Mouse (Mus musculus) frontal cortex, adult (tissue): ENCODE measurements around the gene Abcc6.

Experiments used
- ATAC-seq: cut with Nextera tagmentation; 2 replicates; pipeline ENCODE4 v1.9.2; 2017; ENCODE audit warnings: mild to moderate bottlenecking, moderate library complexity, mixed read lengths; ENCODE audit not compliant: low TSS enrichment

Gene Abcc6

GRCm38 (mm10) chr7:46030145-46030488 is at the start of gene Abcc6:
Abcc6 (minus strand) TSS chr7:46030302.
- ATAC-seq = no peak

GRCm38 (mm10) chr7:46077675-46078074 is 47.6 kb upstream of the Abcc6 start:
- no peak for ATAC-seq

GRCm38 (mm10) chr7:46076844-46077243 is 46.7 kb upstream of the Abcc6 start:
- ATAC-seq = no peak

DNA sequence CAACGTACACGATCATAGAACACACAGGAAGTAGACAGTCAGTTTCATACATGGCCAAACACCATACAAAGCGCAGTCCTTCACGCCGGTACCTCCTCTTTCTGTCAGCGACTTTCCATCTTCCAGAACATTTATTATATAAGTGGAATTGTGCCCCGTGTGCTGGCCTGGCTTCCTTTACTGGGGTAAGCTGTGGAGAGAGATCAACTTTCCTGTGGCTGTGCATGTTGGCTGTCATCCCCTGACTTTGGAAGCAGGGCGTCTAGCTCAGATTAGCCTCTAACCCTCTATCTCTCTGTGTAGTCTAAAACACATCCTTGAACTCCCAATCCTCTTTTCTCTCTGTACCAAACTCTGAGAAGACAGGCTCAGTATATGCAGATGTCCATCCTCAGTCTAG is 38.7 kb upstream of the Abcc6 start:
- no peak for ATAC-seq

- no peak for ATAC-seq
Measured at GRCm38 (mm10) chr7:46063296-46063695, 33.2 kb upstream of the Abcc6 start.

- no peak for ATAC-seq
Measured at GRCm38 (mm10) chr7:46061614-46062013, 31.5 kb upstream of the Abcc6 start.

DNA sequence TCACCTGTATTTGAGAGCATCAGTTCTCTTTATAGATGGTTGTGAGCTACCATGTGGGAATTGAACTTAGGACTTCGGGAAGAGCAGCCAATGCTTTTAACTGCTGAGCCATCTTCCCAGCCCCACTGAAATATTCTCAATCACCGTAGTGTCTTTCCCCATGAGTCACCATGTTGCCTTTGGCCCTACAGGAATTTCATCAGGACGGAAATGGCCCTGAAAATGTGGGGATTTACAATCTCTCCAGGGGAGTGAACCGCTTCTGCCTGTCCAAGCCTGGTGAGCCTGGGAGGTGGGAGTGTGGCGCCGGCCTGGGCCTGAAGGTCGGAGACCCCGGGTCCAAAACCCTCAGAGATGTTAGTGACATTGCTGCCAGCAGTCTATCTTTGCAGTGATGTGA is 30.6 kb upstream of the Abcc6 start:
- no peak for ATAC-seq

- no peak for ATAC-seq
Measured at GRCm38 (mm10) chr7:46058882-46059281, 28.8 kb upstream of the Abcc6 start.

DNA sequence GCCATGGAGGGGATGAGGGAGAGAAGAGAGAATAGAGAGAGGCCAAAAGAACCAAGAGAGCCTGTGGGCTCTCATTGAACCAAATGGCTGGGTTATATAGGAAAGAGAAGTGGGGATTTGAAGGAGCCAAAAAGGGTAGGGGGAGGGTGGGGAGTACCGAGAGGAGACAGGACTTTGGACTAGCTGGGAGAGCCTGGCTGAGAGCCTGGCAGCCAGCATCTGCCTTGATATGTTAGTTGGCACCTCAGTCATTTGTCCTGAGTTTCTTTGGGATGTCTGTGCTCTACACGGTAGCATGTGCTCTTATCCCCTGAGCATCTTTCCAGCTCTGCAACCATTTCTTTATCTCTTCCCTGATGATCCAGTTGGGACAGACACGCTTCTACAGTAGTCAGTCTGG is 23.5 kb upstream of the Abcc6 start:
- ATAC-seq = no peak

DNA sequence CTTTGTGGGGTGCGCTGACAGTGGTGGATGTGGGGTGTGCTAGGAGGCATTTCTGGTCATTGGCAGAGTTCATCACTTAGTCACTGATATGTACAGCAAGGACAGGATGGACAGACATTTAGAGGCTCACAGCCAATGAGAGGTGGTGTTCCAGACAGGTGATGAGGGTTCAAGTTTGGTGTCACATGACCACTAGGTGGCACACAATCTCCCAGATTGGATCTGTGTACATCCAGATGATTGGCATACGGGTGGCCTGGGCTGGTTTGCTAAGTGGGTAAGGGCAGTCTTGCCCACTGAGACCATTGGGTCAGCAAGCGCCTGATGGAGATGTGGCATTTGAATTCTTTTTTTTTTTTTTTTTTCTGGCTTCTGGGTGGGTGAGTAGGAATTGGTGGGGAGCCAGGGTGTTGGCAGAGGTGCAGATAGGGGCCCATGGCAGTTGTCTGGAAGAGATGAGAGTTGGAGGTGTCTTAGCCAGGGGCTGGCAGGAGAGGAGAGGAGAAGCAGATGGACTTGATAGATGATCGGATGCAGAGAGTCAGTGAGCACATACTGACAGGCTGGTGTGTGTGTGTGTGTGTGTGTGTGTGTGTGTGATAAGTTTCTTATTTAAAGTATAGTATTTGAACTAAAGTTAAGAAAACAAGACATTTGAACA is 22.2 kb upstream of the Abcc6 start:
- ATAC-seq = no peak; the same call in 1 of the 2 replicates

DNA sequence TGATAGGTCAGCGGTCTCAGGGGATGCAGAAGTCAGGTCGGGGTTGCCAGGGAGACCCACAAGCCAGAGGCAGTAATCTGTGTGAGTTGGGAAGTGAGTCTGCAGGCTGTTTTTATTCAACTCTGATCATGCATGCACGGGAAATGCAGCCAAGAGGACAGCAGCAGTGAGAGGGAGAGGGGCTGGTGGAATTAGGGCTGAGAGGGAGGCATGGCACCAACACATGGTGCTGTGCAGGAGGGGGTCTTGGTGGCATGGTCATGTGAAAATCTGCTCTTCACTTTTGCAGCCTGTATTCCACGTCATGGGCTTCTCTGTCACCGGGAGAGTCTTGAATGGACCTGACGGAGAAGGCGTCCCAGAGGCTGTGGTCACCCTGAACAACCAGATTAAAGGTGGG is 19.9 kb upstream of the Abcc6 start:
- ATAC-seq = no peak

DNA sequence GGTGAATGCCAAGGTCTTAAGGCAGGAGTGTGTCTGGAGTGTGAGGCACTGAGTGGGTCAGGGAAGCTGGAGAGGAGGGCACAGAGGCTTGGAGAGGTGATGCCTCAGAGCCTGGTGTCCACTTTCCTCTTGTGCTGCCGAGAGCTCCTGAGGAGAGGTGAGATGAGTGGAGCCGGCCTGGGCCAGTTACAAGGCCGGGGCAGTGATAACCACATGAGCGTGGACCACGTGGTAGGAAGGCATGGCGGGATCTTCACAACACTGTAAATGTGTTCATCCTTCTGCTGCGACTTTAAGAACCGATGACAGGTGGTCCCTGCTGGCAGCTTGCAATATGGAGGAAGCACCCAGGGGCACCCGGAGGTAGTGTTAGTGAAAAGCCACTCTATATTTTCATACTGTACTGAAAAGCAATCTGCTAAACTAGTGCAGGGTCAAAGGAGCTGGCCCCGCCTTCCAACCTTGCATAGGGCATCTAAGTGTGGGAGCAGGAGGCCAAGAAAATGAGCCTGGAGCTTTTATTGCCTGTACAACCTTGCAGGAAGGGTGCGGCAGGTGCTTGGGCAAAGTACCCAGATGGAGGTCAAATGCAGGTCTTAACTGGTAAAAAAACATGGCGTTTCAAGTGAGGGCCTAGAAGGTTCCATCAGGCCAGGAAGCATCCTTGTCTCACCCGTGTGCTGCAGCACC is 17.9 kb upstream of the Abcc6 start:
- ATAC-seq = no peak

GRCm38 (mm10) chr7:46045882-46046281 is 15.8 kb upstream of the Abcc6 start:
- no peak for ATAC-seq

DNA sequence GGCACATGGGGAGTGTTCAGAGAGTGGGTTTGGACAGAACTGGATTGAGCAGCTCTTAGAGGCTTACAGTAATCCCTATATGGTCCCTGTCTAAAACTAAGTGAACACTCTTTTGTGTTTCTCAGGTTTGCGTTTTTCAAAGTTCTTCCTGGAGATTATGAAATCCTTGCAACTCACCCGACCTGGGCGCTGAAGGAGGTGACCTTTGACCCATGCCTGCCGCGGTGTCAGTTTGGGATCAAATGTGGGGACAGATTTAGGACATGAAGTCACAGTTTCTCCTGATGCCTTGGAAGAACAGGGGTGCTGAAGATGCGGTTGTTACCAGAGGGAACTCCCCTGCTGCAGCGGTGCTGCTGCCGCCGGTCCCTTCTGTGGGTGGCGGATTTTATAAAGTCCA is 14.0 kb upstream of the Abcc6 start:
- ATAC-seq = no peak

GRCm38 (mm10) chr7:46039873-46040272 is 9.8 kb upstream of the Abcc6 start:
- ATAC-seq = no peak

GRCm38 (mm10) chr7:46037433-46037832 is 7.3 kb upstream of the Abcc6 start:
- no peak for ATAC-seq

DNA sequence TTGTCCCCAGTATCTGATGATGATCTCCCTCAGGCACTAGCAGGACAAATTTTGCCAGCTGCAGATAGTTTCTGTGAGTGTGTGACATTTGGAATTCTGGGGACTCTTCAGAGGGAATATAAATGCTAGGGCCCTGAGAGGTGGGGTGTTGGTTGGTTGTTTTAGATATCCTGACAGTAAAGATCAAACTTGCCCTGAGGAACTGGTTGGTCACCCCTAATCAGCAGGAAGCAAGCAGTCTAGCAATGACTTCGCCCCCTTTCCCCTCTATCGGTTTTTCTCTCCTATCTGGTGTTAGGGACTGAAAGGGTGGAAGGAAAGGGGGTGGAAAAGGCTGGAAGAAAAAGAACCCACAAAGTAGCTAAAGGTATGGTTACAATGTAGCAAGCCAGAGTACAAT is 5.4 kb upstream of the Abcc6 start:
- ATAC-seq = no peak

- no peak for ATAC-seq
Measured at GRCm38 (mm10) chr7:46034991-46035390, 4.9 kb upstream of the Abcc6 start.

DNA sequence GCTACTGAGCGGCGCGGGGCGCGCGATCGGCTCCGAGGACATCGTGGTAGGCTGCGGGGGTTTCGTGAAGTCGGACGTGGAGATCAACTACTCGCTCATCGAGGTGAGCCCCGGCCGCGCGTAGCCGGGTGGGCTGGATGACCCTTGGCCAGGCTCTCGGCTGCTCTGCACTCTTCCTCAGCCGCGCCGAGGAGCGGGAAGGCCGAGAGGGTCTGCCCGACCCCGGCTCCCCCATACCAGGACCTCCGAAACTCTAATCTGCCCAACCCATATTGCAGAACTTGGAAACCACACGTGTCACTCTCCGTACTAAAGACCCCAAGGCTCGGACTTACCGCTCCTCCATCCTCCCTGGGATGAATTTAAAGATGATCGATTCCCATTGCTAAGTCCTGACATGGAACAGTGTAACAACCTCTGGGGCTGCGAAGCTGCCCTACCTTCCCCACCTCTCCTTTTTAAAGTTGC is 3.8 kb upstream of the Abcc6 start:
- no peak for ATAC-seq

GRCm38 (mm10) chr7:46033109-46033869 is 3.2 kb upstream of the Abcc6 start, which contains the start of gene Nomo1:
Nomo1 (plus strand) TSS chr7:46033698.
- ATAC-seq = peak; percentile 97

- ATAC-seq = no peak
Measured at GRCm38 (mm10) chr7:46031075-46031474, 973 bp upstream of the Abcc6 start.

DNA sequence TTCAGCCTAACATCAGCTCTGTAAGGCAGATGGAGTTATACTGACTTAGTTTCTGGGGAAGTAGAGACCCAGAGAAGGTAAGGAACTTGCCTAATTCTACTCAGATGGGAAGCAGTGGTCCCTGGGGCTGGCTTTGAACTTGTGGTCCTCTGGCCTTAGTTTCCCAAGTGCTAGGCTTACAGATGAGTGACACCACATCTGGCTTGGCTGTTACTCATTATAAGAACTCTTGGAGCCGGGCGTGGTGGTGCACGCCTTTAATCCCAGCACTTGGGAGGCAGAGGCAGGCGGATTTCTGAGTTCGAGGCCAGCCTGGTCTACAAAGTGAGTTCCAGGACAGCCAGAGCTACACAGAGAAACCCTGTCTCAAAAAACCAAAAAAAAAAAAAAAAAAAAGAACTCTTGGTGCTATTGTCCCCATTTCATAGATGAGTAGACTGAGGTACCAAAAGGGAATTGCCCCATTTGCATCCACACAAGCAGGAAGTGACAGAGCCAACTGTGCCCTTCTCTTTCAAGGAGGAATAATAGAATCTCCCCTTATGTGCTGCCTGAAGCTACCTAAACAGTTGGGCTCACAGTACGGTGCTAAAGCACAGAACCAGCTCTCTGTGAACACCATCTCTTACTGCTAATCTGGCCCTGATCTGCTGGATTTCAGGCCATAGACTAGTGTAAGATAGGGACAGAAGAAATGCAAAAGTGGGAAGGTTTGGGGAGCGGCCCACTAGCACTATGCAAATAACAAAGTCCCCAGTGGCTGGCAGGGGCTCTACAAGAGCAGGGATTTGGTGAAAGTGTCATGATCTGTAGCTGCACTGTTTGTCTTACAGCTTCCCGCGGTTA is 580 bp downstream of the Abcc6 start:
- no peak for ATAC-seq
